Mouse (Mus musculus): Measurements from ENCODE around the gene Tpra1.

Gene Tpra1

GRCm38 (mm10) chr6:88956725-88957124, 54.7 kb downstream of the Tpra1 start:
- no peak for DNase-seq (ENCODE audit: low read depth, low spot score)

GRCm38 (mm10) chr6:88957313-88957712, 55.3 kb downstream of the Tpra1 start:
- DNase-seq (ENCODE audit: low read depth, low spot score) = no peak

DNA sequence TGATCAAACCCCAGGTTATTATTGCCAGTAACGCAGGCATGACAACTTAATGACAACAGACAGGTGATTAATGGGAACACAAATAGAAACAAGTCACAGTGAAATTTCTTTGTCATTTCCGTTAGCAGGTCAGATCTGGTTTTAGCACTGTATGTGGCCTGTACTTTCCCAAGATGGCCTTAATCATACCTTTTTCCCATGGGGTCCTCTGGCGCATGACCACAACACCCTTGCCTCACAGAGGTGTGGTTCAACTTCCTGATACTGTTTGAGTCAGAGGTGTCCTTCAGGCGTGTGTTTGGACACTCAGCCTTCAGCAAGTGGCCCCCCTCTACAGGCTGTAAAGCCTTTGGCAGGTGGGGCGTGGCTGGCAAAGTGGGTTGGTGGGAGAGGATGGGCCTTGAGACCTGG, 55.8 kb downstream of the Tpra1 start:
- DNase-seq (ENCODE audit: low read depth, low spot score) = no peak

GRCm38 (mm10) chr6:88958305-88958704, 56.3 kb downstream of the Tpra1 start:
- no peak for DNase-seq (ENCODE audit: low read depth, low spot score)

DNA sequence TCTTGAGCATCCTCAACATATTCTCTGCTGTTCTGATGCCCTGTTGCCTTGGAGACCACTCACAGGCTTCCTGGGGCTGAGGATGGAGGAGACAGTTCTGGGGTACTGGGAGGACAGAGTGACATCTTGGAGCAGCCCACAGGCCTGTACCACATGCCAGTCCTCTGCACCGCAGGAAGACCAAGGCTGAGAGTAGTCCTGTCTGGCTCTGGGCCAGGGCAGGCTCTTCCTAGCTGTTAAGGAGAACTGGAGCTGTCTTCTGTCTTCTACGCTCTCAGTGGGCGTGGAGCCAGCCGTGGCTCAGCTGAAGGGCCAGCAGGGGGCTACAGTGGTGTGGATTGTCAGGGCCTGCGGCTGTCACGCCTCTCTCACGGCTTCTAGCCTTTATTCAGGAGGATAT, 57.8 kb downstream of the Tpra1 start:
- no peak for DNase-seq (ENCODE audit: low read depth, low spot score)

- no peak for DNase-seq (ENCODE audit: low read depth, low spot score)
These were observed 58.9 kb downstream of the Tpra1 start for GRCm38 (mm10) chr6:88960941-88961340.

Measured in CD4-positive helper T cell, adult 2 months (primary cell).